Mouse (Mus musculus) frontal cortex, postnatal 25 days (tissue): ENCODE data around the gene Maz.

ENCODE experiments used
- DNase-seq, 2 experiments: peaks; one replicate each; pipeline ENCODE4 v3.0.0; 2022; ENCODE audit warnings: low spot score in 2 of 2

Gene Maz

DNA sequence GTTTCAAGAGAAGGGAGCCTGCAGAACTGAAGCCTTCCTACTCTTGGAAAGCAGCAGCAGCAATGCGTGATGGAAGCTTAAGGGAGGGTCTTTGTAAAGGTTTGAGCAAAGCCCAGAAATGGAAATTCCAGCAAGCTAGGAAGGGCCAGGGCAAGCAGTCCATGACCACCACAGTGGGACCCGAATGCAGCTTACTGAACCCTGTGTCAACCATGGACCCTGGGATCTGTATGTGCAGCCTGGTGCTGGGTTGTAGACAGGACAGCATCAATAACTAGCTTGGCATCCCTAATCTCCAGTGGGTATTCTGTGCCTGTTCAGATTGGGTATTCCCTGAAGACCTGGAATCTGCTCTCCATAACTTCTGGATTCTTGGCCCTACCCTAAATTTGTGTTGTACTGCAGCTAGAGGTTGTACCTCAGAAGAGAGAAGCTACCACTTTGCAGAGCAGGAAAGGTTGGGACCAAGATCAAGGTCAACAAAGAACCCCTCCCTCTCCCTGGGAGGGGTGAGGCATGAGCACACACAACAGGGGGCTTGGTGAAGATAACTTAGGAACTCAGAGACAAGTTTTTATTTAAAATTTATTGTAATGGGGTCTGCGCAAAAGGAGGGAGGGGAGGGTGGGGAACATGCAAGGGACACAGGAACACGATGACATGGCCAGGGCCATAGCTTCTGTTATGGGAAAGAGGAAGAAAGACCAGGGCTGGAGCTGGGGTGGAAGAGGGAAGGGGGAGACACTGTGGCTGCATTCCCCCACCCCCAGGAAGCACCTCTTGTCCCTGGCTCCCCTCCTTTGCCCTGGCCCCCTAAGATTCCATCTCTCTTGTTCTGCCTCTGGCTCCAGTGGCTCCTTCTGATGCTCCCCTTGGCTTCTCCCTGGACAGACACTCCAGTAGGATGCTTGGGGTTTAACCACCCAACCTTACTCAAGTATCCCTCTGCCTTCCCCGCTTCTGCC, 5.0 kb downstream of the Maz start:
- no peak for DNase-seq

DNA sequence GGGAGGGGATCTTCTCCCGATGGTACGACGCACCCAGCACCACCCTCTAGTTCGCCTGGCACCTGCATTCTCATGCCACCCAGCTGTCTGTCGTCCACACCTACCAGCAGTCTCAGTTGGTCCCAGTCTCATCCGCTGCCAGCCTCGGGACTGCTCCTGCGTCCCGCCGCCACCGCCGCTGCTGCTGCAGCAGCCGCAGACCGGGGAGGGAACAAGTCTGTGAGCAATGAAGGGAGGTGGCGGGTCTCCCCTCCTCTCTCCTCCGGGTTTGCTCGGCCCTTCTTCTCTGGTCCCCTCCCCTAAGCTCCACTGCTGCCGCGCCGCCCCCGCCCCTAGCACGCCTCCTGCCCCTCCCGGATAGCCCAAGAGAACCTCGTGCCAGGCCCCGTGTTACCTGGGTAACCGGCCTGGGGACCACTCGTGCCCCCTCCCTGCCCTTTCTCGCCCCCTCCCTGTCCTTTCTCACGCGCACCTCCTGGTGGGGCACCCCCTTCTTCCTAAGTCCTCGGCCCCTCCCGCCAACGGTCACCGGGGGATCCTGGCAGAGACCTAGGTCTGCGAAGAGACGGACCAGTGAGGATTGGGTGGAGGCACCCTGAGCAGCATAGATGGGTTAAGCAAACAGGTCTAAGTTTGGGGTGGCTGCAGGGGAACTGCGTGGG, 5.8 kb downstream of the Maz start, which contains the start of the genes Gm42742 and Prrt2:
TSS of gene Gm42742 (minus strand) at position 197 of the 662 bp plus-strand sequence.
TSS of gene Prrt2 (minus strand) at position 311 of the 662 bp plus-strand sequence.
- no peak for DNase-seq

DNA sequence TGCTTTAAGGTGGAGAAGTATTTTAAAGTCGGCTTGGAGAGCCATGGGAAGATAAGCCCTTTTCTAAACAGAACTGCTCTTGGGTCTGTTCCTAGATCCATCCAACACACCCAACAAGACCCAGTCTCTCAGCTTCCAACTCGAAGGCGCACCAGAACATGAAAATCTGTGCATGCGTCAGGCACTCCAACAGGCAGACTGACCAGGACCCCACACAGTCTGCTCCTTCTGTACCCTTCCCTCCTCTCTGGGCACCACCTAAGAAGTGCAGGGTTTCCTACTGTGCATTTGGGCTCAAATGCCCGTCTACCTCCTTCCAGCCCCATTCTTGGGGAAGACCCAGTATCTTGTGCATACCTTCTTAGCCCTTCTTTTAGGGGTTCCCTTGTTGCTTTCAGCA, 6.3 kb downstream of the Maz start:
- no peak for DNase-seq

DNA sequence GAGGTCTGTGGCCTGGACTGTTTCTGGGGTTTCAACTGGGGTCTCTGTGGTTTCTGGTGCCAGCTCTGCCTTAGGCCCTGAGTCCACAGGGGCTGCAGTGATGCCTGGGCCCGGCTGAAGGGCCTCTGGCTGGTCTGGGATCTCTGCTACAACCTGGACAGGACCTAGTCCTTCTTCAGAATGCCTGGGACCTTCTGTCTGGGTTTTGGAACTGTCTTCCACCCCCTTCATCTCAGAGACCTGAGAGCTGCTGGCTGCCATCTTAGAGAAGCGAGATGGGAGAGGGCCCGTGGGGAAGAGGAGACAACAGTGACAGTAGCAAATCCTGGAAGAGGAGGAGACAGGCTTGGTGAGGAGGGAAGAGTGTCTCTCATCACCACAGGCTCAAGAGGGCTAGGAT, 6.8 kb downstream of the Maz start:
- no peak for DNase-seq

DNA sequence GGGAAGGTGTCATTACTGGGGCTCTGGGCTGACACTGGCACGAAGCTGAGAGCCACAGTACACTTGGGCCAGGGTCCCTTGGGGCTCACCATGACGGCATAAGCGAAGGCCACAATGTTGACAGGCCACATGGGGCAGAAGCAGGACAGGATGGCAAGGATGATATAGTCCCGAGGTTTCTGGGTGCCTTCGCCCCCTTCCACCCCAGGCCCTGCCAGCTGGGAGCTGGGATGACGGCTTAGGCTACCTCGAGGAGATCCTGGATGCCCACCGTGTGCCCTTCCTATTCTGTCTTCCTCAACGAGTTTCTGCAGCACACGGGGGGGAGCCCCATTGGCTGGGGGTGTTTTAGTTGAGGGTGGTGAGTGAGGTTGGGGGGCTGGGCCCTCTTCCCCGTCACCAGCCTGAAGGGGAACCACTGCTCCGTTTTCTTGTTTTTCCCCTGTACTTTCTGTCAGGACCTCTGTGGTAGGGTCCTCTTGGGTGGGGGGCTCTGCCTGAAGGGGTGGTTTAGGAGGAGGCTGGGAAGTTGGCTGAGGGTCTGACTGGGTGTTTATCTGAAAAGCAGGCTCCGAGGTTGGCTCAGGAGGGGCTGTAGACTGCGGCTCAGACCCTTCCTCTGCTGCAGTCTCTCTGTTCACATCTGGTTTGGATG, 7.4 kb downstream of the Maz start:
- DNase-seq: no peak

DNA sequence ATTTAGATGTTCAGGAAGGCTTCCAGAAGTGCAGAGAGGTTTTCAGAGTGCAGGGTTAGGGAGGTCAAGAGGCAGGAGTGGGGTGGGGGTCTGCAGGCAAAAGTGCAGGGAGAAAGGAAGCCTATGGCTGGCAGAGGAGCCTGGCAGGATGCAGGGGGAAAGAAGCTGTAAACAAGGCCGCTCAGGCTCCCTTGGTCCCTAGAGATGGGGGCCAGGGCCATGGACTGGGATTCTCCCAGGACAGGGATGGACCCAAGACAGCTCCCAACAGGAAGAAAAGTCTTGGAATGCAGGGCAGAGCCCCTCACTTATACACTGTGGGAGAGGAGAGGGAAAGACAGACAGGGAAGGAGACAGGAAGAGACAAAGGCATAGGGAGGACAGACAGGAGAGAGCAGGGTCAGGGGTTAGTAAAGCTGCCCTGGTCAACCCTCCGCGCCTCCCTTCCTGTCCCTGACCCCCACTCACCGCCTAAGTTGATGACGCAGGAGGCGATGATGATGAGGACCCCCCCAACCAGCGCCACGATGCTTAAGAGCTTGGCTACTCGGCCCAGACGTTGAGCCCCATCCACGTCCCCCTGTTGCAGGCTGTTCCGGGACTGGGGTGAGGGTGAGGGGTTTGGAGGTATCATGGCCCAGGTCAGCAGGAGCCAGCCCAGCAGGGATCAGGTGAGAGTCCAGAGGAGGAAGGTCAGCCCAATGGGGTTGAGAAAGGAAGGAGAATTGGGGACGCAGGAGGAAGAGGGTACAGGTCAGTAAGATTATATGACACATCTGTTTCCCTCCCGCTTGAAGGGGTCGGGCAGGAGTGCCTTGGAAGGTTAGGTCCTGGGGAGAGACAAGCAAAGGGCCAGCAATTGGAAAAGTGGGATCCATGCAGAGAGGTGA, 8.2 kb downstream of the Maz start:
- no peak for DNase-seq

DNA sequence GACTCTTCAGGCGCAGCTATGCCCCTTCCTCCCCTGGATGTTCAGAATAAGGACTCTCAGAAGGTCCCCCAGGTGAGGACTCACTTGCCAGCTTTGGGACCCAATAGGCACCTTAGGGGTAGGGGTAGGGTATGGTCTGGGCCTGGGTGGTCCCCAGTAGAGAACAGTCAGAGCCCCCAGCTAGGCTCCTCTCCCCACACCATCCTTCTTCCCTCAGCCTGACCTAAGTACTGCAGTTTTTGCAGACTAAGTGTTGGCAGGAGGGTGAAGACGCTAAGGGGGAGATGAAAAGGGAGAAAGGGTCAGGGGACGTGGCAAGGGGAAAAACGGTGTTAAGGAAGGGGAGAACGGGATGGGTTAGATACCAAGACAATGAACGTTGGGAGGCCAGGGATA, 8.9 kb downstream of the Maz start:
- no peak for DNase-seq

DNA sequence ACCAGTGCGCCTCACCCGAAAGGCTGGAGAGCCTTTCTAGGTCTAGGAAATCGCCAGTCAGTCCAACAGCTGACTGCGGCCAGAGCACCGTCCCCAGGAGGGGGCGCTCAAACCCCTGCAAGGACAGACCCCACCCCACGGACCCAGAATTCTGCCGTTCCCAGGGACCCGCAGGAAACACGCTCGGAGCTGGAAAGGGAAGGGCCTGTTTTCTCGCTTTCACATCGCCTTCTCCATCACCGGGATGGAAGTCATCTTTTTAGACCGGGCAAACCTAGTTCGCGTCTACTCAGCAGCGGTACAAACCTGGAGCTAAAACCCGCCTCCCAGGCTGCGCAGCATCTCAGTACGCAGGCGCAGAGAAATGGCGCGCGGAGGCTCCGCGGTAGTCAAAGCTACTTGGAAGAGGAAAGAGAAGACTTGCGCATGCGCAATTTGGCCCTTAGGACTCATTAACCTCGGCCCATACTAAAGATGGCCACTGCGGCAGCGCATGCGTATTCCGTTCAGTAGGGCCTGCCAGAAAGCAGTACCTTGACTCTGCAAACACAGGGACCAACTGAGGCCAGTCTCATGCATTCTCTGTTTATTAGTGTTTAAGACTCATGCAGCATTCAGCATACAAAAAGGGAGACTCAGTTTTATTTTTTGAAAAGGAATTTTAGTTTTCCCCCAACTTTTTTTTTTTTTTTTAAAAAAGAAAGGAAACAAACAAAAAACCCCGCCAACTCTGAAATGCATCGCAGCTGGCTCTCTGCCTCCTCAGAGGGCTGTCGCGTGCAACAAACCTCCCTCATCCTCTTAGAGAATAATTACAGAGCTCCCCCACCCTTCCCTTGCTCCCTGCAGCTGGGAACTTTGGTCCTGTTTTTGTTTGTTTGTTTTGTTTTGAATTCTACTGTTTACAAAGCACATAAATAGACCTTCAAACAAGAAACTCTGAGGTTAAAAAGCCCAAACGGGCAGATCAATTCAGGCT, 9.6 kb downstream of the Maz start, which contains the start of gene Pagr1a:
TSS of gene Pagr1a (minus strand) at position 382 of the 979 bp plus-strand sequence.
- DNase-seq: peak; percentile 95 to 96

DNA sequence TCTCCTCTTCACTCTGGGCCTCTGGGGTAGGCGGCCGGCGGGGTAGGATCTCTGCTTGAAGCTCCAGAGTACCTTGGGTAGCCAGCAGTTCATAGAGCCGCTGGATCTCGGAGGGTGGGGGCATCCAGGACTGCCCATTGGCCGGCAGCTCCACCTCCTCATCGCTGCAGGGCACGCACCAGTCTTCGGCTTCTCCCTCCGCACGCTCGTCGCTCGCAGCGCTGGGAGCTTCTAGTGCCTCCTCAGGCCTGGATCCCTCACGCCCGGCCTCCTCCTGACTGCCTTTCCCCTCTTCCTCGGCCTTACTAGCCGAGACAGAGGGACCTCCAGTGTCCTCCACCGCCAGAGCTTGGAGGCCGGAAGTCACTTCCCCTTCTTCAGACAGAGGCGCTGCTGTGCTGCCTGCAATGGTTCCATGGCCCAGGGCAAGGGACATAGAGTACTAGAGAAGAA, 10.3 kb downstream of the Maz start:
- no peak for DNase-seq

DNA sequence TGATC, 10.6 kb downstream of the Maz start, which contains the start of gene Pagr1b:
TSS of gene Pagr1b (minus strand) at position 4 of the 5 bp plus-strand sequence.
- no peak for DNase-seq

DNA sequence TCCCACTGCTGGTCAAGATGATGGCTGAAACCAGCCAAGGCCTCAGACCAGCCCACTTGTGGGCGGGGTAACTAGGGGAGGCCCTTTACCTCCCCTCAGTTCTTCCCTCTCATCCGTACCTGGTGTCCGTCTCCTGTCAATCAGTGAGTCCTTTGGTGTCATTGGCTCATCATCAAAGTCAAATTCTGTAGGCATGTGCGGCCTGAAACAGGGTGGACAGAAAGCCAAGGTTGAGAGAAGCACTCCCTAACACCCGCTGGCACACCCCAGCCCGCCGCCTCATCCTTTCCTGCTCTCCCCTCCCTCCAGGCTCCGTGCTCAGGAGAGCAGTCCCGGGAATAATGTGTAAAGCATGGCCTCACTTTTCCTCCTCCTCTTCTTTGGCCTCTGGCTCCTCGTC, 10.8 kb downstream of the Maz start:
- DNase-seq: no peak

DNA sequence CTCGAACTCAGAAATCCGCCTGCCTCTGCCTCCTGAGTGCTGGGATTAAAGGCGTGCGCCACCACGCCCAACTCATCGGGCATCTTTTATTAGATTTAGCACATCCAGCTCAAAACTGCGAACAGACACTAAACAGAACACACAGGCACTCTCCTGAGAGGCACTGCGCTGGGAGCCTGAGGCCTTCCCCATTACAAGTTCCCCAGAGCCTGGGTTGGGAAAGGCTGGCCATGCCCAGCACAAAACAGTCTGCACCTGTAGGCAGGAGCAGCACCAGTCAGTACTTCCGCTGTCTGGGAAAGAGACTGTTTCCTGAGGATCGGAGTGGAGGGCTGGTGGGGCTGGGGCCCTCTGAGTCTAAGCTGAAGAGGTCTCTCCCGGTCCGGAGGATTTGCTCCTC, 11.8 kb downstream of the Maz start:
- no peak for DNase-seq

DNA sequence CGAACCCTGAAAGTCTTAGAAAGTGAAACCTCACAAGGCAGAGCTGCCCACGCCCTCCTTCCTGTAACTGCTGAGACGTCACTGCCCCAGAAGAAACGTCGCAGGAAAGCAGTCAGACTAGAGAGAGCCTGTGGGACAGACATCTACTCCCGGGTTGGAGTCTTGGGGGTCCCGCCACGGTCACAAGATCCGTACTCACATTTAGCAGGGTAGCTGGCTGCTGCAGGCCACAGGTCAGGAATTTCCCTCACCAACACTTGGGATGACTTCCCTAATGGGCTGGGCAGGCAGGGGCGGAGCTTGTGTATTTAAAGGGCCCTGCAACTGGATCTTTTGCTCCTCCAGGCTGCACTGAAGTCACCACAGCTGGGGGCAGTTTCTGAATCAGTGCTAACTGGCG, 12.5 kb downstream of the Maz start, which contains the start of gene Mvp:
TSS of gene Mvp (minus strand) at position 302 of the 400 bp plus-strand sequence.
- no peak for DNase-seq

DNA sequence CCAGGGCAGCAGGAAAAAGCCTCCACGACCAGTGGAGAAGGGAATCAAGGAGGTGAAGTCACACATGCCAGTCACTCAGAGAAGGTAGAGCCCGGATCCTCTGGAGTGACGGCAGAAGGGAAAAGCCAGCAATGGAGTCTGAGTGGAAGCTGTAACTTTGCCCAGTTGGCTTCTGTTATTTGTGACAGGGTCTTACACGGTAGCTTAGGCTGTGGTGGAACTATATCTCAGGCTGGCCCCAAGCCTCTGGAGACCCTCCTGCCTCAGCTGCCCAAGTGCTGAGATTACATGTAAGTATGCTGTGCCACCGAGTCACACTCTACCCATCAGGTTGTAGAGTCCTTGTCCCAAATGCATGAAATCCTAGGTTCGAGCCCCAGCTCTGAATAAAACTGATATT, 13.5 kb downstream of the Maz start:
- no peak for DNase-seq

DNA sequence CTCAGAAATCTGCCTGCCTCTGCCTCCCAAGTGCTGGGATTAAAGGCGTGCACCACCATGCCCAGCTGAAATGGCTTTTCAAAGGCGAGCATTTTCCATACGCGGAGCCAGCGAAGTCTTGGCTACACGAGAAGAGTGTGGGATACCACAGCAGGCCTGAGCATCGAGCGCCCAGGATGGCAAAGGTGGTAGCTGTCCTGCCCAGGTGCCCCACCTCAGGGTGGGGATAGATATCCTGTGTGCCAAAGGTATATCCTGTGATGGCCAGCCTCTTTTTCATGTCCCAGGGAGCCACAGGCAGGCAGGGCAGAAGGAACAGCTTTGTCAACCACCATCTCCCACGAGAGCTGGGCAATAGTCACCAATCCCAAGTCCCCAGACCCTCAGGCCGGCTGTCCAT, 14.0 kb downstream of the Maz start:
- no peak for DNase-seq

DNA sequence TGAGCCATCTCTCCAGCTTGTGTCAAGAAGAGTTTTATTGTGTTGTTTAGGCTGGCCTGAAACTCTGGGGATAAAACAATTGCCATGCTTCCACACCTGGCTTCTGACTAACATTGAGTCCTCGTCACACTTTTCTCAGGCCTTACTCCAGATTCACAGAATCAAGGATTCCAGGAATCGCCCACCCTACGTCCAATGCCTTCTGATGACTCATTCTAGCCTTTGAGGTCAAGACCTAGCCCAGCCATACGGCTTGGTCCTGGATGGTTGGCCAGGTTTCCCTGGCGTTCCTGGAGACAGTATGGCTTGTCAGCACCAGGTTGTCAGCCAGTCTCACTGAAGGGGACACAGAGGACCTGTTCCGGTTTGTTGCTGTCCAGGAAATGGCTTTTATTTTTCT, 14.5 kb downstream of the Maz start:
- DNase-seq: no peak

DNA sequence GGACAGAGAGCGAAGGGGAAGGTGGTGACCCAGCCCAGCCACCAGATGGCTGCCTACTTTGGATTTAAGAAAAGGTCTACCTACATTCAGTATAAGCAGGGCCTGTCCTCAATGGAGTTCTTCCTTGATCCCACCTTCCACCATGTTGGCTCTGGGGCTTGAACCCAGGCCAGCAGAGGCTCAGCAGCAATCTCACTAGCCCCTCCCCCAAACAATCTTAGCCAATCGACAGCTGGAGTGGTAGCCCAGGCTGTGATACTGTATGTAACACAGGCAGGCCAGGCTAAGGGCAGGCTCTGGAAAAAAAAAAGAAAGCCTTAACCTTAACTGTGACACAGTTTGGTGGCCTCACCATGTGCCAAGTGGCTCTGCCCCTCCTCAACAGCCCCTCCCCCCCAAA, 15.1 kb downstream of the Maz start:
- no peak for DNase-seq

DNA sequence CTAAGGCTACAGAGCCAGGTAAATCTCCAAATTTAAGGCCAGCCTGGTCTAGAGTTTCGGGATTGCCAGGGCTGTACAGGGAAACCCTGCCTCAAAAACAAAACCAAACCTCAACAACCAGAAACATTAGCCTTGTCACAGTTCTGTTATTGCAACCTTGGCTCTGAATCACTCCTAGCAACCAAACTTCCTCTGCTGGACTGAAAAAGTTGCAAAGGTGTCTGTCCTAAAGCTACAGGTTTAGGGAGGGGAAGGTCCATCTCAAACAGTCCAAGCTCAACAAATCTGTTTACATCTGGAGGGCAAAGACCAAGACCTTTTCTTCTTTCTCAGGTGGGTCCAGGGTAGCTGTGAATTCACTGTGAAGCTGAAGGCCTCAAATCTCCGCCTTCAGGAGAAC, 15.8 kb downstream of the Maz start:
- no peak for DNase-seq

DNA sequence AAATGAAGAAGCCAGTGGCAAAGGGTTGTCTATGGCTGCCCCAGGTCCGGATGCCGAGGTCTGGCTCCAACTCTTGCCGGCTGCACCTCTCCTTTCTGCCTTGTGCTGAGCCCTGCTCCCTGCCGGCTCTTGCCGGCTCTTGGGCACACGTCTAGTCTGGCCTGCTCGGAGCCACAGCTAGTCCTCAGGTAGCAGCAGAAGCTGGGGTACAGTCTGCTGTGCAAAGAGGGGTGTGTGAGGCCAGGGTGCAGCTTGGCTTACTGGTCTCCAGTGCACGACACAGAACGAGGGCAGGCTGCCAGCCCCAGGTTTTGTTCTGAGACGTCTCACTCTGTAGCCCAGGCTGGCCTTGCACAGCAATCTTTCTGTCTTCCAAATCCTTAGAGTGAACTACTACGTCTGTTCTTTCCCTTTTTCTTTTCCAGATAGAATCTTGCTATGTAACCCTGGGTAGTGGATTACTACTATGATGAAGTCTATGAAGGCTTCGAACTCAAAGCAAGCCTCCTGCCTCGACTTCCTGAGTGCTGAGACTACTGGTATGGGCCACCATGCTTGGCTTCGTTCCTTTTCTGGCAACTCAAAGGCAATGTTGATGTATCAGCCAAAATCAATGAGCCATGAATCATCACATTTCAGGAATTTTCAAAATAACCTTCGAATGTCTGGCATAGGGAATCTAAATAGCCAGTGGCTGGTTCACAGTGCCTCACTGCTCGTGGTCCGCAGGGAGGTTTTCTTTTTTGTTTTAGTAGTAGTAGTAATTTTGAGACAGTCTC, 17.3 kb downstream of the Maz start:
- DNase-seq: no peak
